Mouse (Mus musculus) myocyte (in vitro differentiated cells): ENCODE results near the gene Chek2. TPM values are rescaled to one million over a fixed set of nuclear protein-coding genes. Genes with fewer than 3 reads are reported as not detected.
"Not testable (repeated sequence)": the region's sequence is repeated elsewhere in the genome, so short reads cannot be mapped to it uniquely, and the experiment has no call there.

Source experiments
- H3K27me3 ChIP-seq: one replicate; pipeline ENCODE4 v1.6.1; 2011; ENCODE audit not compliant: control insufficient read depth, insufficient read depth, insufficient read length
- H3K36me3 ChIP-seq: one replicate; pipeline ENCODE4 v1.6.1; 2011; ENCODE audit not compliant: control insufficient read depth, insufficient read depth
- H3K4me2 ChIP-seq: one replicate; pipeline ENCODE4 v1.6.1; 2011; ENCODE audit warnings: low read depth, control low read depth
- H3K4me3 ChIP-seq: one replicate; pipeline ENCODE4 v1.5.1; 2011; ENCODE audit warnings: mild to moderate bottlenecking, control low read depth, moderate library complexity
- H3K79me2 ChIP-seq: one replicate; pipeline ENCODE4 v1.6.1; 2011; ENCODE audit not compliant: control insufficient read depth, insufficient read depth
- H3ac ChIP-seq: one replicate; pipeline ENCODE4 v1.6.1; 2011; ENCODE audit not compliant: control insufficient read depth, insufficient read length
- CEBPB ChIP-seq: IDR thresholded peaks from 2 replicates; pipeline ENCODE4 v1.6.1; 2011; ENCODE audit warnings: mild to moderate bottlenecking, moderate library complexity; ENCODE audit not compliant: poor library complexity, insufficient read depth, severe bottlenecking
- E2F4 ChIP-seq: IDR thresholded peaks from one replicate; pipeline ENCODE4 v1.6.1; 2011; ENCODE audit warnings: mild to moderate bottlenecking, control low read depth, moderate library complexity; ENCODE audit not compliant: insufficient read depth
- MAX ChIP-seq: IDR thresholded peaks from one replicate; pipeline ENCODE4 v1.6.1; 2011; ENCODE audit warnings: low read depth, mild to moderate bottlenecking, control low read depth
- MYOD1 ChIP-seq, 3 experiments: IDR thresholded peaks; one replicate each; pipeline ENCODE4 v1.6.1; 2011; ENCODE audit warnings: control low read depth in 2 of 3, low read depth in 2 of 3, mild to moderate bottlenecking in 2 of 3, moderate library complexity in 1 of 3; ENCODE audit not compliant: insufficient read length in 2 of 3, control insufficient read depth in 1 of 3
- MYOG ChIP-seq, 3 experiments: IDR thresholded peaks; one replicate each; pipeline ENCODE4 v1.6.1; 2011; ENCODE audit warnings: control low read depth in 2 of 3, low read depth in 2 of 3, mild to moderate bottlenecking in 2 of 3; ENCODE audit not compliant: insufficient read length in 2 of 3, control insufficient read depth in 1 of 3, insufficient read depth in 1 of 3
- POLR2A ChIP-seq: IDR thresholded peaks from one replicate; pipeline ENCODE4 v1.6.1; 2011; ENCODE audit warnings: low read depth, mild to moderate bottlenecking, control low read depth, moderate library complexity; ENCODE audit not compliant: insufficient read length
- POLR2AphosphoS2 ChIP-seq: IDR thresholded peaks from one replicate; pipeline ENCODE4 v1.6.1; 2011; ENCODE audit warnings: low read depth, control low read depth; ENCODE audit not compliant: insufficient read length
- REST ChIP-seq: IDR thresholded peaks from one replicate; pipeline ENCODE4 v1.6.1; 2011; ENCODE audit warnings: mild to moderate bottlenecking, control low read depth, moderate library complexity; ENCODE audit not compliant: insufficient read depth, insufficient read length
- SRF ChIP-seq: IDR thresholded peaks from one replicate; pipeline ENCODE4 v1.6.1; 2011; ENCODE audit warnings: low read depth; ENCODE audit not compliant: control insufficient read depth, insufficient read length
- TCF12 ChIP-seq: IDR thresholded peaks from one replicate; pipeline ENCODE4 v1.6.1; 2011; ENCODE audit warnings: mild to moderate bottlenecking, control low read depth; ENCODE audit not compliant: poor library complexity, insufficient read depth, severe bottlenecking
- TCF3 ChIP-seq: IDR thresholded peaks from one replicate; pipeline ENCODE4 v1.6.1; 2011; ENCODE audit warnings: low read depth, control low read depth; ENCODE audit not compliant: insufficient read length
- USF1 ChIP-seq: IDR thresholded peaks from one replicate; pipeline ENCODE4 v1.6.1; 2011; ENCODE audit warnings: low read depth, mild to moderate bottlenecking, control low read depth, moderate library complexity
- polyA plus RNA-seq: library from polyadenylated mRNA; unstranded; fragments of >200 nt; fragmentation: generic; extraction: Trizol; gene quantifications from one replicate; pipeline ENCODE4 v1.2.1, GENCODE M21; 2012; ENCODE audit warnings: missing spikeins

The Chek2 gene
- polyA plus RNA-seq, 1 experiment, result 6.2 TPM

- no peak overlapping the region for H3ac ChIP-seq
- no peak overlapping the region for H3K4me2 ChIP-seq
- no peaks in the 10 kb centered on the region for H3K36me3 ChIP-seq
- TF ChIP-seq TCF12 (no peak), MAX (no peak), POLR2A (no peak)
- no peaks in the 10 kb centered on the region for H3K27me3 ChIP-seq
- H3K79me2 ChIP-seq, result no peaks in the 10 kb centered on the region
- no peak overlapping the region for H3K4me3 ChIP-seq
Measured at GRCm38 (mm10) chr5:110826781-110827495, 12.8 kb upstream of the Chek2 start.

- TF ChIP-seq E2F4, result no peak
- no peak for TF ChIP-seq REST
- TF ChIP-seq TCF3, result no peak
- TF ChIP-seq TCF12, result no peak
- TF ChIP-seq MYOG (IDR thresholded peaks at IDR 0.05; ENCODE audit: control insufficient read depth in 1 of 3, insufficient read depth in 1 of 3, insufficient read length in 2 of 3, low read depth in 2 of 3), result no peak
- TF ChIP-seq POLR2A, result no peak
- no peak for TF ChIP-seq MAX
- no peak for TF ChIP-seq MYOD1 (IDR thresholded peaks at IDR 0.05; ENCODE audit: control insufficient read depth in 1 of 3, insufficient read length in 2 of 3, low read depth in 2 of 3)
- no peak for TF ChIP-seq USF1
- TF ChIP-seq CEBPB, result no peak
- TF ChIP-seq SRF, result no peak
- no peak for TF ChIP-seq POLR2AphosphoS2
Measured at GRCm38 (mm10) chr5:110827576-110827975, 12.2 kb upstream of the Chek2 start.

GRCm38 (mm10) chr5:110831036-110831720 is 8.6 kb upstream of the Chek2 start:
- Histone ChIP-seq H3K27me3 (no peaks in the 10 kb centered on the region), H3K79me2 (no peaks in the 10 kb centered on the region), H3K4me2 (no peak overlapping the region), H3K36me3 (no peaks in the 10 kb centered on the region), H3ac (no peak overlapping the region), H3K4me3 (no peak overlapping the region)
- TF ChIP-seq E2F4, result no peak
- no peak for TF ChIP-seq USF1
- TF ChIP-seq MAX, result no peak
- no peak for TF ChIP-seq MYOG (IDR thresholded peaks at IDR 0.05; ENCODE audit: control insufficient read depth in 1 of 3, insufficient read depth in 1 of 3, insufficient read length in 2 of 3, low read depth in 2 of 3)
- no peak for TF ChIP-seq TCF12
- no peak for TF ChIP-seq REST
- TF ChIP-seq POLR2AphosphoS2, result no peak
- no peak for TF ChIP-seq MYOD1 (IDR thresholded peaks at IDR 0.05; ENCODE audit: control insufficient read depth in 1 of 3, insufficient read length in 2 of 3, low read depth in 2 of 3)
- TF ChIP-seq TCF3, result no peak
- TF ChIP-seq CEBPB, result no peak
- no peak for TF ChIP-seq POLR2A
- no peak for TF ChIP-seq SRF

More at GRCm38 (mm10) chr5:110827576-110827975, 12.2 kb upstream of the Chek2 start:
- Histone ChIP-seq H3K79me2 (no peaks in the 10 kb centered on the region), H3ac (no peak overlapping the region), H3K4me3 (no peak overlapping the region), H3K4me2 (no peak overlapping the region), H3K27me3 (no peaks in the 10 kb centered on the region), H3K36me3 (no peaks in the 10 kb centered on the region)

GRCm38 (mm10) chr5:110835959-110836358 is 3.8 kb upstream of the Chek2 start:
- Histone ChIP-seq H3K79me2 (no peaks in the 10 kb centered on the region), H3ac (no peak overlapping the region), H3K4me3 (no peak overlapping the region), H3K36me3 (no peaks in the 10 kb centered on the region), H3K4me2 (no peak overlapping the region), H3K27me3 (no peaks in the 10 kb centered on the region)
- TF ChIP-seq MYOD1 (IDR thresholded peaks at IDR 0.05; ENCODE audit: control insufficient read depth in 1 of 3, insufficient read length in 2 of 3, low read depth in 2 of 3) (no peak), MAX (no peak), USF1 (no peak), TCF12 (no peak), TCF3 (no peak), REST (no peak), MYOG (IDR thresholded peaks at IDR 0.05; ENCODE audit: control insufficient read depth in 1 of 3, insufficient read depth in 1 of 3, insufficient read length in 2 of 3, low read depth in 2 of 3) (no peak), E2F4 (no peak), SRF (no peak), POLR2A (no peak), POLR2AphosphoS2 (no peak), CEBPB (no peak)

- not testable (repeated sequence) for H3ac ChIP-seq, H3K4me2 ChIP-seq, H3K79me2 ChIP-seq, H3K36me3 ChIP-seq, H3K4me3 ChIP-seq, H3K27me3 ChIP-seq
Measured at GRCm38 (mm10) chr5:110838016-110838415, 1.8 kb upstream of the Chek2 start.
